Mouse (Mus musculus) left cerebral cortex, postnatal 36 days (tissue): ENCODE data around the gene Srf. TPM values are rescaled to one million over a fixed set of nuclear protein-coding genes. Genes with fewer than 3 reads are reported as not detected.
A peak's percentile ranks its signal among the peaks of the same experiment; 100 is the strongest.
"Not testable (repeated sequence)": the region's sequence is repeated elsewhere in the genome, so short reads cannot be mapped to it uniquely, and the experiment has no call there.

Experiments used
- DNase-seq, 2 experiments: peaks; one replicate each; pipeline ENCODE4 v3.0.0; 2021 to 2022; ENCODE audit warnings: low spot score in 2 of 2, mixed read lengths in 1 of 2
- intact Hi-C: fragments of 180-260 bp; cut with DNase I; formaldehyde crosslinking; loops from one replicate; pipeline ENCODE4 v1.15.1; 2025
- total RNA-seq, 2 experiments: library from RNA; stranded (reverse); gene quantifications; 2 replicates each; pipeline ENCODE4 v1.2.3; 2021

Srf gene
- total RNA-seq, 2 experiments from 2014 or later: 55.6 to 68.4 TPM

DNA sequence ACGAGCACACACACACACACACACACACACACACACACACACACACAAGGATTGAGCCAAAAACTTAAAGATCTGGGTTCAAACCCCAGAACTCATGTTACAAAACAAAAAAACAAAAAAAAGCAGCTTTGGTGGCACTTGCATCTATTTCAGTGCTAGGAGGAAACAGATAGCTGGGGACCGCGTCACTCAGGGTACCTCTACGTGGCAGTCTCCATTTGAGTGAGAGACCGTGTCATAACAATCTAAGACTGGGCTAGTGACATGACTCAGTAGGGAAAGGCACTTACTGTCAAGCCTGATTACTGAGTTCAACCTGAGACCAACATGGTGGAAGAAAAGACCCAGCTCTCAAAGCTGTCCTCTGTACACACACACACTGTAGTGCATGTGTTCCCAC is 2.2 kb upstream of the Srf start:
- intact Hi-C loops: no loop called here
- no peak for DNase-seq

GRCm38 (mm10) chr17:46557321-46557720 is 1.3 kb upstream of the Srf start:
- DNase-seq, intact Hi-C loops: not testable (repeated sequence)

- intact Hi-C loops: no loop called here
These were observed 590 bp upstream of the Srf start for GRCm38 (mm10) chr17:46556584-46556945.

DNA sequence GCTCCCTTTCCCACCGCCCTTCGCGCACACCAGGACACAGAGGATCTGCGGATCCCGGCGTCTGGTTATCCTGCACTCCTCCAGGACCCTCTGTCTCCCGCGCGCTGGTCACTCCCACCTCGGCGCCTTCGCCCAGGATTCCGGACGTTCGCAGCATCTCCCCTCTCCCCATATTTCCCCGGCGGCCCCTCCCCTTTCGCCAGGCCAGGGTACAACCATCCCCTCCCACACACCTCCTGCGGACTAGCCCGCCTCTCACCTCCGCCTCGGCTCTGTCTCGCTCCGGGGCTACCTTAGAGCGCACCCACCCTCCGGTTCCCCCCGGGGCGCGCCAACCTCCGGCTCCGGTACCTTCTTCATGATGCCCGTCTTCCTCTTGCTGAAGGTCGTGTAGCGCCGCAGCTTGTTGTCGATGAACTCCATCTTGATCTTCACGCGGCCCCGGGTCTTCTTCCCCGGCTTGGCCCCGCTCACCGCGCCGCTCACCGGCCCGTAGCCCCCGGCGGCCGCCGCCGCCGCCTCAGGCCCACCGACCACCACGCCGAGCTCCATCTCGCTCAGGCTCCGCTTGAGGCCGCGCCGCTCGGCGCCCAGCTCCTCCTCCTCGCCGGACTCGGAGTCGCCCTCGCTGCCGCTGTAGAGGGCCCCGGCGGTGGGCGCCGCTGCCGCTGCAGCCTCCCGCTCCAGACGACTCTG is 850 bp downstream of the Srf start:
- intact Hi-C loops: loop anchor here (5.0 kb wide), 1 partner anchor 82 kb away; no protein-coding TSS in a partner anchor
- DNase-seq: peak; percentile 57 to 63

More at GRCm38 (mm10) chr17:46556584-46556945, 590 bp upstream of the Srf start:
- no peak for DNase-seq

- no peak for DNase-seq
- intact Hi-C loops: loop anchor here (5.0 kb wide), 1 partner anchor 83 kb away; no protein-coding TSS in a partner anchor
These were observed 1.4 kb downstream of the Srf start for GRCm38 (mm10) chr17:46554646-46554976.

DNA sequence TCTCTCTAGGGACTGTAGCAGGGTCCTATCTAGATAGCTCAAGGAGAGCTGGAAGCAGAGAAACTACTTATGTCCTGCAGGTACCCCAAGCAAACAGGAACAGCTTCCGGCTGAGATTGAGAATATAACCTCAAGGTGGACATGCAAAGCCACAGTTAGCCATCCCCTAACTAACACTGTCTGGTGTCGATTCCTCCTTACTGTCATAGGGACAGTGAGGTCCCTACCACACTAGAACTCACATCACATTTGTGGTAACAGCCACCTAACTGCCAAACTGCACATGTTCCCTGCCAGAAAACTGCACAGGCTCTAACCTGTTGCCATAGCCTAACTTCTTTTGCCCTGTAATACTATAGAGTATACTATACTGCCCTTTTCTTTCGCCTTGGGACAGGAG is 2.0 kb downstream of the Srf start:
- no peak for DNase-seq

DNA sequence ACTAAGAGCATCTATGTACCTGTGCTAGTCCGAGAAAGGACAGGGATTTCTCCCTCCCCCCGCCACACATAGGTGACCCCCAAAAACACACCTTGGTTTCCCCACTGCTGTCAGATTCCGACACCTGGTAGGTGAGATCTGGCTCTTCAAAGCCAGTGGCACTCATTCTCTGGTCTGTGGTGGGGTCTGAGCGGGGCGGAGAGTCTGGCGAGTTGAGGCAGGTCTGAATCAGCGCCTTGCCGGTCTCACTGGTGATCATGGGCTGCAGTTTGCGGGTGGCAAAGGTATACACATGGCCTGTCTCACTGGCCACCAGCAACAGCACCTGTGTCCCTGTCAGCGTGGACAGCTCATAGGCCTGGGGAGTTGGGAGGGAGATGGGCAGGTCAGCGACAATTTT is 2.5 kb downstream of the Srf start:
- DNase-seq: peak in 1 of 2 experiments; percentile 15
- intact Hi-C loops: loop anchor here (5.0 kb wide), 1 partner anchor 84 kb away; no protein-coding TSS in a partner anchor

More for the DNA sequence above, 2.0 kb downstream of the Srf start:
- intact Hi-C loops: loop anchor here (5.0 kb wide), 1 partner anchor 83 kb away; no protein-coding TSS in a partner anchor

- intact Hi-C loops: loop anchor here (5.0 kb wide), 1 partner anchor 84 kb away; no protein-coding TSS in a partner anchor
- peak; percentile 91 to 93 for DNase-seq
These were observed 3.0 kb downstream of the Srf start for GRCm38 (mm10) chr17:46552841-46553423.

GRCm38 (mm10) chr17:46552151-46552550 is 3.8 kb downstream of the Srf start:
- DNase-seq: no peak
- intact Hi-C loops: loop anchor here (5.0 kb wide), 1 partner anchor 85 kb away; no protein-coding TSS in a partner anchor

GRCm38 (mm10) chr17:46551369-46551768 is 4.6 kb downstream of the Srf start:
- DNase-seq: no peak
- intact Hi-C loops: loop anchor here (5.0 kb wide), 1 partner anchor 86 kb away; no protein-coding TSS in a partner anchor

GRCm38 (mm10) chr17:46550904-46551303 is 5.1 kb downstream of the Srf start:
- intact Hi-C loops: loop anchor here (5.0 kb wide), 1 partner anchor 86 kb away; no protein-coding TSS in a partner anchor
- DNase-seq: no peak

GRCm38 (mm10) chr17:46549642-46550041 is 6.3 kb downstream of the Srf start:
- no peak for DNase-seq
- intact Hi-C loops: loop anchor here (5.0 kb wide), 1 partner anchor 88 kb away; no protein-coding TSS in a partner anchor

GRCm38 (mm10) chr17:46549193-46549592 is 6.8 kb downstream of the Srf start:
- intact Hi-C loops: no loop called here
- peak in 1 of 2 experiments; percentile 34 for DNase-seq

DNA sequence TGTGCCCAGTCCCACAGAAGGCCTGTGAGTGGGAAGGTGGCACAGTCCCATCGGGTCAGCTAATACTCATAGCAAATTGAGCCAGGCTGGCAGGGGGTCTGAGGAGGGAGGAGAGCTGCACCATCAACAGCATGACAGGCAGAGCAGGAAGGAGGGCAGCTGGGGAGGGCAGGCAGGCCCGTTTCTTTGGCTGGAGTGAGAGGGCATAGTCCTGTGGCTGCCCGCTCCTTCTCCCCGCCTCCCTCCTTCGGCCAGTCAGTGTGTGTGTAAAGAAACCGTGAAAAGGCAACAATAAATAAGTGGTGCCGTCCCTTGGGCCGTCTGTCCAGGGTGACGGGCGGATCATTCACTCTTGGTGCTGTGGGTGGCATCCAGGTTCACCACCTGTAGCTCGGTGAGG is 7.2 kb downstream of the Srf start:
- intact Hi-C loops: no loop called here

GRCm38 (mm10) chr17:46547923-46548322 is 8.1 kb downstream of the Srf start:
- intact Hi-C loops: no loop called here
- DNase-seq: no peak

More for the DNA sequence above, 7.2 kb downstream of the Srf start:
- DNase-seq: no peak

DNA sequence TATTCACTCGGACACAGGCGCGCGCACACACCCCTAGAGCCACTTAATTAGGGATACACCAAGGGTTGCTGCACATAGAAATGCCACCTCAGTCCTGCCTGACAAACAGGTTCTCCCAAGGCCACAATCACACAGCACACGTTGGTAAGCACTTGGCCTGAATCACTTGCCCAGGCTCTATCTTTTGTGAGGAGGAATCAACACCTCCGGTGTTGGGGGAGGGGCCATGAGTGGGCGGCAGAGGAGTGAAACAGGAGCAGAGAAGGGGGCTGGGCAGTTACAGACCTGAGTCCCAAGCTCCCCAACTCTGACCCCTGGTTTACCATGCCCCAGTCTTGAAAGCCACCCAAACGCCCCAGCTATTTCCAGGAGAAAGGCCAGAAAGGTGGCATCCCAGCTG is 9.0 kb downstream of the Srf start:
- intact Hi-C loops: no loop called here

GRCm38 (mm10) chr17:46546591-46546990 is 9.4 kb downstream of the Srf start:
- intact Hi-C loops: no loop called here
- no peak for DNase-seq

More for the DNA sequence above, 9.0 kb downstream of the Srf start:
- DNase-seq: no peak

DNA sequence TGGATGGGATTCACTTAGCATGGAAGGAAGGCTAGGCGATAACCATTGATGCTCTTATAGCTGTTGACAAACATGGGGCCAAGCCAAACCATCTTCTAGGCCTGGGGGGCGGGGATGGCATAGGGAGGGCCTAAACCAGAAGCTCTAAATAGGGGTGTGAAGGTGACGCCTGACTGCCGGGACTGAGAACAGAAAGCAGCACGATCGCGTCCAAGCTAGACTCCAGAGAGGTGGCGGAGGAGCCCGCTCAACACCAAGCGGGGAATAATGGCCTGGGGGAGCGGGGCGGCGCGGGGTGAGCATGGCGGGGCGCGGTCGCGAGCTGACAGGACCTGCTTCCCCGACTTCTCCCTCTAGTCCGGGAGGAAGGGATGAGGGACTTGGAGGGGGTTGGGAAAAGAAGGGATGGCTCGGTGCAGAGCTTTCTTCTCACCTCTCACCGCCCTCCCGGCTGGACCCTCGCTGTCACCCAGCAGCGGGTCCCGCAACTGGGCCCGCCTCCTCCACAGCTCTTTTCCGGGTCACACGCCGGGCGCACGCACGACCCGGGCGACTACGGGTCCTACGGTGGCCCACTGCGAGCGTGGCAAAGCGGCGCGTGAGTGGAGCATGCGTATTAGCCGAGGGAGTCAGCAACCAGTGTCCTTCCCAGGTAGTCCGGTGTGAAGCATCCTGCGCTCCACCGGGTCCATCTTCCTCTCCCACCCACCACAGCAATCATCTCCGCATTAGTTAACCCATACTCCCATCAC is 10.0 kb downstream of the Srf start, which contains the start of gene Cul9:
Cul9 (minus strand) TSS at position 576 of the 752 bp plus-strand sequence.
- intact Hi-C loops: no loop called here
- DNase-seq: peak; percentile 92 to 93

DNA sequence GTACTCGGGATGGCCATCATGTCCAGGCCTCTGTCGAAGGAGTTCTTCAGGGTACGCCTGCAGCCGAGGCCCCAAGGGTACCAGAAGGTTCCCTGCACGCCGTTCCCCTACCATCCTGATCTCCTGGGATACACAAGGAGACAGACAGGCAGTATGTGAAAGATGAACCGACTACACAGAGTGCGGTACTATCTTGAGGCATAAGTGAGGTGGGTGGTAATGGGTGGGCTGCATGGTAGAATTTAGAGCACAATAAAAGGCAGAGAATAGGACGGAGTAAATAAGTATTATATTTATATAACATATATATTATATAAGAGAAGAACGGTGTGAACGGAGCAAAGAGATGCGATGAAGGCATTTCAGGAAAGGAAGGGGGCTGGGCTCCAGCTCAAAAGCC is 12.3 kb downstream of the Srf start:
- intact Hi-C loops: no loop called here

More for the DNA sequence above, 12.3 kb downstream of the Srf start:
- peak; percentile 22 to 36 for DNase-seq
